Mouse (Mus musculus): ENCODE data around the gene Hist1h4k.

DNA sequence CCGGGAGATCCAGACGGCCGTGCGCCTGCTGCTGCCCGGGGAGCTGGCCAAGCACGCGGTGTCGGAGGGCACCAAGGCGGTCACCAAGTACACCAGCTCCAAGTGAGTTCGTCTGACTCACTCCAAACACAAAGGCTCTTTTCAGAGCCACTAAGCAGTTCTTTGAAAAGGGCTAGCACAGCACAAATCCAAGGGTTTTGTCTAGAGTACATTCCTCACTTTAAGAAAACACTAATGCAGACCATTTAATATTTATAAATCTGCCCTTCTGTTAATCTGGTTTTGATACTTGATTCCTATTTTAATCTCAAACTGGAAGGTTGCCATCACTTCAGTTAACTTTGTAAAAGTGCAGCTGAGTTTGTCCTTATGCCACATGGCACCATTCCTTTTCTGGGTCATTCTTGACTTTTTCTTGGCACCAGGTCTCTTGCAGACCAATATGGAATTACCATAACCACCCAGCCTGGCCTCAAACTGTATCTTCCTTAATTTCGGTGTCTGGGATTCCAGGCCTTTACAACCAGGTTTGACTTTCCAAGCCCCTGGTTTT, 27.9 kb downstream of the Hist1h4k start:
- TF ChIP-seq CTCF (IDR thresholded peaks at IDR 0.05) (no peak), EP300 (IDR thresholded peaks at IDR 0.05) (no peak)
